Mouse (Mus musculus): ENCODE measurements at regions not wholly inside any gene's neighbourhood (a gene's known extent, or its start where the extent isn't known, plus 50 kb on each side); places are given as distances from the start of the nearest gene placed in this dataset.

DNA sequence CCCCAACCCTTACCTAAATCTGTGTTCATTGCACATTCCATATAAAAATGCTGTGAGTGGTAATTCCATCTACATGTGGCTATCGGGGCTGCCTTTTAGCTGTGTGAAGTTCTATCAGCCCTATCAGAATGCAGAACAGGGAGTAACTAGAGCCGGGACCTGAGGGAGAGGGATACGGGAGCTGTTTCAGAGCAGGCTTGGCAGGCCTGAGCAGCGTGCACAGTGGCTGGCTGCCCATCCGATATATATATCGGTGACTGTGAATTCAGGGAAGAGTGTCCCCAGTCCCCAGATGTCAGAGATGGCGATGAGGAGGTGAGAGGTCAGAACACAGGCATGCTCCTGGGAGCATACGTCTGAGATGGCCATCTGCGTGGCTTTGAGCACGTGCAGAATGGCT lies 79.0 kb downstream of the Arl4c start:
- Histone ChIP-seq H3K4me1 (no peaks in the 10 kb centered on the region), H3K4me2 (no peak overlapping the region), H3K36me3 (no peaks in the 10 kb centered on the region), H3K4me3 (replicated peaks) (no peak overlapping the region), H3K27me3 (no peaks in the 10 kb centered on the region), H3K27ac (no peak overlapping the region), H3K9me3 (replicated peaks) (no peaks in the 10 kb centered on the region), H3K9ac (no peak overlapping the region)
- 58% methylated on average over 10 of the region's 10 CpGs for WGBS
- no peak for ATAC-seq (replicated peaks; ENCODE audit: low FRiP score)

DNA sequence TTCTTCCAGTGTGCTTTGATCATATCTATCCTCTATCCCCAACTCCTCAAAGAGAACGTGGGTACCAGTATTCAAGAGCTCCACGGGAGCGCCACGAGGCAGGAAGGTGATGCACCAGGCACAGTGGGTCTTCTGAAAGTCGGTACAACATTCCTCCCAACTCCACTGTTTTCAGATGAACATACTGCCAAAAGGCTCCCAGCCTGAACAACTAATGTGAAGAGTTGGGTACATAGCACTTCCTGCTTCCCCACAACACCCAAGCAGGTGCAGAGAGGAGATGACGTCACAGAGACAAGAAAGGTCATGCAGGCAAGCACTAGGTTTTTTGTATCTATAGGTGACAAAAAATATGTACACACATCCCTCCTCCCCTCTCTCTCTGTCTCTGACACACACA lies 79.7 kb downstream of the Arl4c start:
- no peak for ATAC-seq (replicated peaks; ENCODE audit: low FRiP score)
- Histone ChIP-seq H3K36me3 (no peaks in the 10 kb centered on the region), H3K27me3 (no peaks in the 10 kb centered on the region), H3K9me3 (replicated peaks) (no peaks in the 10 kb centered on the region), H3K4me1 (no peaks in the 10 kb centered on the region), H3K27ac (no peak overlapping the region), H3K9ac (no peak overlapping the region), H3K4me3 (replicated peaks) (no peak overlapping the region), H3K4me2 (no peak overlapping the region)
- 87% methylated on average over 6 of the region's 6 CpGs for WGBS

DNA sequence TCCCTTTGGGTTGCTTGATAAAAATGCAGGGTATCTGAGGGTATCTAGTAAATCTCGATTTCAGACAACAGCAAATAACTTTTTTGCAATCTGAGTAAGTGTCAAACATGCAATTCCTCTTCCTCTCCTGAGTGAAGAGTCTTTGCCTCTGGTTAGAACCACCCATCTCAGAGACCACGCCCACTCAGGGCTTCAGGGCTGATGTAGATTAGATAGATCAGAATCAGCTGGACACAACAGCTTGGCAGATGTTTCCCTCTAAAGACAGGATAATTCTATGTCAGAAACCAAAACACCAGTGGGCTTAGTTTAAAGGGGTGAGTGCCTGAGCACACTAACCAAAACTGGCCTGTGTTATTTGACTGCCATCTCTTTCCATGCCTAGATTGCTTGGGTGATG lies 80.8 kb downstream of the Arl4c start:
- H3K27ac ChIP-seq, result no peak overlapping the region
- no peak overlapping the region for H3K4me2 ChIP-seq
- no peaks in the 10 kb centered on the region for H3K9me3 ChIP-seq (replicated peaks)
- H3K9ac ChIP-seq, result no peak overlapping the region
- 72% methylated on average over 2 of the region's 2 CpGs for WGBS
- no peaks in the 10 kb centered on the region for H3K4me1 ChIP-seq
- H3K36me3 ChIP-seq, result no peaks in the 10 kb centered on the region
- no peak overlapping the region for H3K4me3 ChIP-seq (replicated peaks)
- no peaks in the 10 kb centered on the region for H3K27me3 ChIP-seq
- ATAC-seq (replicated peaks; ENCODE audit: low FRiP score), result no peak

DNA sequence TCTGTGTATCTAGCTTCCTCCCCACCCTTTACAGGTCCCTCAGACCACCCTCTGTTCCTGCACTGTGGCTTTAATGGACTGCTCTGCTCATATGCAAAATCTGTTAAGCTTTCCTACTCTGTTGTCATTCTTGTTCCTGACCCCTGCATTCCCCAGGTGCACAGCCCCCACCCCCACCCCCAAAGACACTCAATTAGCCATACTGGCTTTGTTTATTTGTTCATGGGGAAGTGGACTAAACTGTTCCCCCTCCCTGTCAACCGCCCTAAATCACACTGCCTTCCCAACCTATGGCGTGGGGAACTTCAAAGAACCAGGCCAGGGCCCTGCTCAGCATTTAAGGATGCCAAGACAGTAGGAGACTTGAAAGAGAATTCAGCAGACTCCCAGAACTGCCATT lies 89.0 kb downstream of the Arl4c start:
- Histone ChIP-seq H3K27ac (peak overlapping the region; percentile 61), H3K36me3 (no peaks in the 10 kb centered on the region), H3K9ac (no peak overlapping the region), H3K4me1 (peaks cover 27% of the 10 kb centered on the region), H3K9me3 (replicated peaks) (no peaks in the 10 kb centered on the region), H3K4me3 (replicated peaks) (no peak overlapping the region), H3K4me2 (no peak overlapping the region), H3K27me3 (no peaks in the 10 kb centered on the region)
- ATAC-seq (replicated peaks; ENCODE audit: low FRiP score), result peak; percentile 76
- 17% methylated on average over 2 of the region's 2 CpGs for WGBS

DNA sequence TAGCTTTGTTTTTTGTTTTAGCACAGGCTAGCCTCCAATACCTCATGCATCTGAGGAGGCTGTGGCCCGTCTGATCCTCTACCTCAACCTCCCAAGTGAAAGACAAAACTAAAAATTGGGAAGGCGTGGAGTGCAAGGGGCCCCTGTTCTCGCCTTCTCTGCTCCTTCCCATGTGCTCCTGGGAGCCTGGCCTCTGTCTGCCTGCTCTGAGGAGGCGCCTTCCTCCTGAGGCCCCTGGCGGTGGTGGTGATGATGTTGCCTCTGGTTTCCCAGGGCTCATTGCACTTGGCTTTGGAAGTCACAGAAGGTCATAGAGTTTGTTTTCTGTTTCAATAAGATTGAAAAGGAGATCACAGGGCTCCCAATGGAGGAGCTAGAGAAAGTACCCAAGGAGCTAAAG lies 90.8 kb downstream of the Arl4c start:
- Histone ChIP-seq H3K36me3 (no peaks in the 10 kb centered on the region), H3K9me3 (replicated peaks) (no peaks in the 10 kb centered on the region), H3K27ac (no peak overlapping the region), H3K4me2 (no peak overlapping the region), H3K4me3 (replicated peaks) (no peak overlapping the region), H3K9ac (no peak overlapping the region), H3K27me3 (no peaks in the 10 kb centered on the region), H3K4me1 (peaks cover 29% of the 10 kb centered on the region)
- 60% methylated on average over 5 of the region's 5 CpGs for WGBS
- ATAC-seq (replicated peaks; ENCODE audit: low FRiP score), result no peak

DNA sequence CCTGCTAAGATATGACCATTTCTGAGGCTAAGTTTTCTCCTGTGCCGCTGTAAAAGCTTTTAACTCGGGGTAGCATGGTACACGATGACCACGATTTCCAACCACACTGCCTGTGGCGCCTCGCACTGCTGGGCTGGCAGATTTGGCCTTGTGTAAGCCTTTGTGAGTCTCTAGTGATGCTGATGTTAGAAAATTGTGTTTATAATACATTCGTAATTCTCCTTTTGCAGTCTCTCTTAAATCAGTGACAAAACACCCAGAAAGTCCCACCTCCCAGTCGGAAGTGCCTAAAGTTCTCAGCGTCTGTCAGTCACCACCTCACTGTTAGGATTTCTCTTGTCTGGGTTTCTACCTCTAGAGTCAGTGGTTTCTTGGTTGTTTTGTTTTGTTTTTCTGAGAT lies 91.2 kb downstream of the Arl4c start:
- peaks cover 33% of the 10 kb centered on the region for H3K4me1 ChIP-seq
- no peak for ATAC-seq (replicated peaks; ENCODE audit: low FRiP score)
- no peak overlapping the region for H3K4me3 ChIP-seq (replicated peaks)
- H3K27me3 ChIP-seq, result no peaks in the 10 kb centered on the region
- no peak overlapping the region for H3K9ac ChIP-seq
- WGBS, result 88% methylated on average over 9 of the region's 9 CpGs
- no peaks in the 10 kb centered on the region for H3K36me3 ChIP-seq
- H3K9me3 ChIP-seq (replicated peaks), result no peaks in the 10 kb centered on the region
- no peak overlapping the region for H3K4me2 ChIP-seq
- H3K27ac ChIP-seq, result no peak overlapping the region

DNA sequence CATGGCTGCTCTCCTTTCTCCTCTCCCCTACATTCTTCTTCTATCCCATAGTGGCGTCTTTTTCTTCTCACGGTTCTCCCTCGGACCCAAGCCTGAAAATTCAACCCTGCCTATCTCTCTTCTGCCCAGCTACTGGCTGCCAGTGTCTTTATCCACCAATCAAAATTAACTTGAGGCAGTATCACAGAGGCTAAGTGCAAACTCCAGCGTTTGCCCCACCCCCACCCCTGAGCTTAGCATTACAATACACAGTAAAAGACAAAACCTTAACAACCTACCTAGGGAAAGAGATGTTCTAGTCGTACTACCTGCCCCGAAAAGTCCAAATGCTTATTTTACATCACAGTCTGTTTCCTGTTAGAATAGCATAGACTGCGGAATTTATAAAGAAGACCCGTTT lies 93.2 kb downstream of the Arl4c start:
- peaks cover 37% of the 10 kb centered on the region for H3K4me1 ChIP-seq
- no peaks in the 10 kb centered on the region for H3K36me3 ChIP-seq
- H3K27me3 ChIP-seq, result no peaks in the 10 kb centered on the region
- no peak overlapping the region for H3K9ac ChIP-seq
- no peak for ATAC-seq (replicated peaks; ENCODE audit: low FRiP score)
- no peak overlapping the region for H3K4me3 ChIP-seq (replicated peaks)
- no peak overlapping the region for H3K27ac ChIP-seq
- H3K4me2 ChIP-seq, result no peak overlapping the region
- H3K9me3 ChIP-seq (replicated peaks), result no peaks in the 10 kb centered on the region
- WGBS, result 52% methylated on average over 8 of the region's 8 CpGs

DNA sequence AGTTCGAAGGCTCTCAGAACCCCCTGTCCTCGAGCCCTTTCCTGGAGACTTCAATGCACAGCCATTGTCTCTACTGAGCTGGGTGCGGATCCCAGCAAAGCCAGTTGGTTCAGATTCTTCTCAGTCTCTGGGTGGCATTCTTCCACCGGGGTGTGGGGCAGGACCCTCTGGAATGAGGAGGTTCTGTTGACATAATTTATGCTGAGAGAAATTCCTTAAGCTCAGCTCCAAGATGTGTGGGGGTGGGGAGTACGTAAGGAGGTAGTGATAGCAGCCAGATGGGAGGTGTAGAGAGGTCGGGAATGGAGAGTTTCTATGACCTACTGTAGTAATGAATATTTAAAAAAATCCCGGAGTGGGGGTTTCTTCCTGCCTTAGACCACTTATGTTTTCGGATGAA lies 93.8 kb downstream of the Arl4c start:
- H3K9ac ChIP-seq, result no peak overlapping the region
- no peaks in the 10 kb centered on the region for H3K36me3 ChIP-seq
- peak overlapping the region; percentile 52; the same call in 1 of the 2 replicates for H3K27ac ChIP-seq
- H3K4me2 ChIP-seq, result no peak overlapping the region
- 0 out of 2 replicates have a peak, but pooled peaks have one; percentile 12 for ATAC-seq (replicated peaks; ENCODE audit: low FRiP score)
- H3K27me3 ChIP-seq, result no peaks in the 10 kb centered on the region
- no peaks in the 10 kb centered on the region for H3K9me3 ChIP-seq (replicated peaks)
- H3K4me3 ChIP-seq (replicated peaks), result no peak overlapping the region
- H3K4me1 ChIP-seq, result peaks cover 34% of the 10 kb centered on the region
- WGBS, result 43% methylated on average over 8 of the region's 8 CpGs

DNA sequence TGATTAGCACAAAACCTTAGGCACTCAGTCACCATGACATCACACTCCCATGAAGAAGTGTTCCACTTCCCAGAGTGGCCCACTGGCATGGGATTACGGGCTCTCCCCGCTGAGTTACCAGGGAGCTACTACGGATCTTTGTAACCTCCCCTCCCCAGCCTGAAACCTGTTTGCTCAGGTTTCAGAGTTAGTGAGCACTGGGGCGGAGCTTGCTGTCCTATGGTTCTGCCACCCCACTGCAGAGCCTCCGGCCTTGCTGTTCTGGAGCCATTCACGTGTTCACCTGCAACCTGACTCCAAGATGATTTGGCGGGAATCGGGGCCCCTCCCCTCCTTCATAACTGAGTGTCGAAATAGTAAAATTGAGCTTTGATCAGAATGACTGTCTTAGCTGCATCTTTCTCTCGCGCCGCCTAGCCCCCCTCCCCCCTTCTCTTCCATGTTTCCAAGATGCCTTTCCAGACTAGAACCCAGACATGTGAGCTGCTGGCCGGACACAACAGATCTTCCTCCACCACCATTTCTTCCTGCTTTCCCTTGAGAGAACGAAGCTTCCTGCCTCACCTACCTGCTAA lies 95.8 kb upstream of the Glrp1 start:
- H3K9me3 ChIP-seq (replicated peaks), result no peaks in the 10 kb centered on the region
- H3K36me3 ChIP-seq, result no peaks in the 10 kb centered on the region
- no peak overlapping the region for H3K27ac ChIP-seq
- 32% methylated on average over 14 of the region's 14 CpGs for WGBS
- no peaks in the 10 kb centered on the region for H3K27me3 ChIP-seq
- H3K4me2 ChIP-seq, result peak overlapping the region; percentile 6; the same call in 1 of the 2 replicates
- ATAC-seq (replicated peaks; ENCODE audit: low FRiP score), result peak; percentile 86
- peaks cover 19% of the 10 kb centered on the region for H3K4me1 ChIP-seq
- H3K9ac ChIP-seq, result no peak overlapping the region
- H3K4me3 ChIP-seq (replicated peaks), result no peak overlapping the region

DNA sequence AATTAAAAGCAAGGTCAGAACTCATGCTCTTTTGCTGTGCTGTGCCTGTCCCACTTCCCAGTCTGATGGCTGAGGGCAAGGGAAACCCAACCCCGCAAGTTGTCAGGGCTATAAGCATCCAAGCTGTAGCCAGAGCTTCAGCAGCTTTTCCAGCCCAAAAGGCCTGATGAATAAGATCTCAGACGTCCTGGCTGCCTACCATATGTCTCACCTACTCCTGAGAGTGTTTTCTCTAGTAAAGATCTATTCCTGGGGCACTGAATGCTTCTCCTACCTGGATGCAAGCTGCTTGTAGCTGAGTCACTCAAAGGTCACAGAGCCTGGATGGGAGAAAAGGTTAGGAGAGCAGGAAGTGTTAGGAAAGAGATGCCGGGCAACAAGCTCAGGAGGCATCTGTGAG lies 92.4 kb upstream of the Glrp1 start:
- no peak overlapping the region for H3K4me3 ChIP-seq (replicated peaks)
- no peak for ATAC-seq (replicated peaks; ENCODE audit: low FRiP score)
- H3K36me3 ChIP-seq, result no peaks in the 10 kb centered on the region
- H3K4me1 ChIP-seq, result peaks cover 8% of the 10 kb centered on the region
- no peaks in the 10 kb centered on the region for H3K9me3 ChIP-seq (replicated peaks)
- H3K27me3 ChIP-seq, result no peaks in the 10 kb centered on the region
- H3K4me2 ChIP-seq, result no peak overlapping the region
- no peak overlapping the region for H3K9ac ChIP-seq
- no peak overlapping the region for H3K27ac ChIP-seq
- WGBS, result 58% methylated on average over 3 of the region's 3 CpGs

DNA sequence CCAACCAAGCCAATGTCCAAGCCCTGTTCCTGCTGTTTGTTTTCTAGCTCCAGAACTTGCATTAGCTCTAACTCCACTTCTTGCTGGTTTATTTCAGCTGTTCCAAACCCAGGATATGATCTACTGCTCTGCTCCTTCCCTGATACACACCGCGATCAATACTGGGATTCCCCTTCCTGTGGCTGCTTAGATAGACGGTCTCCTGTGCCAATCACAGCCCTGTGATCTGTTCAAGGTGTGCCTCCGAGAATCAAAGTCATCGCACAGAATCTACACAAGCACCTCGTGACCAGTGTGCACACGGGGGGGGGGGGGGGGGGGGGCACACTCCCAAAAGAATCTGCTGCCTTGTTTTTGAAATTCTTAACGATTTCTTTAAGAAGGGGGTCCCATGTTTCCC lies 91.9 kb upstream of the Glrp1 start:
- H3K9ac ChIP-seq, result no peak overlapping the region
- H3K9me3 ChIP-seq (replicated peaks), result no peaks in the 10 kb centered on the region
- ATAC-seq (replicated peaks; ENCODE audit: low FRiP score), result no peak
- H3K36me3 ChIP-seq, result no peaks in the 10 kb centered on the region
- 82% methylated on average over 7 of the region's 8 CpGs for WGBS
- H3K4me1 ChIP-seq, result peaks cover 8% of the 10 kb centered on the region
- H3K4me2 ChIP-seq, result no peak overlapping the region
- H3K27me3 ChIP-seq, result no peaks in the 10 kb centered on the region
- no peak overlapping the region for H3K27ac ChIP-seq
- no peak overlapping the region for H3K4me3 ChIP-seq (replicated peaks)

DNA sequence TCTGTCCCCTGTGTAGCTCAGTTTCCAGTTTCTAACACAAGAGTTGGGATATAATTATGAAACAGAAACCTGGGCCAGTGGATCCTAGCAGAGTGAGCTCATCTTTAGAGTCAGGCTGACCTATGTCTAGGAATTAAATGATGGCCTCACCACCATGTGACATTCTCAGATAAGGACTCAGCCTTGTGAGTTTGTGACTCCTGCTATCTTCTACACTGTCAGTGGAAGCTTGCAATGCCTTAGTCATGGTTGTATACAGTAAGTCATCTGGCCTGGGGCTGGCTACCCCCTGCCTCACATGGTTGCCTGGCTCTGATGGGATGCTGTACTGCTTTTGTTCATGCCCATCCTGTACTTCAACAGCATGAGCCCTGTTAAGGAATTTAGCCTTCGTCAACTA lies 90.3 kb upstream of the Glrp1 start:
- no peak overlapping the region for H3K4me2 ChIP-seq
- no peak overlapping the region for H3K4me3 ChIP-seq (replicated peaks)
- no peak overlapping the region for H3K27ac ChIP-seq
- WGBS, result 67% methylated on average over 1 of the region's 1 CpGs
- no peaks in the 10 kb centered on the region for H3K36me3 ChIP-seq
- no peak overlapping the region for H3K9ac ChIP-seq
- H3K9me3 ChIP-seq (replicated peaks), result no peaks in the 10 kb centered on the region
- H3K27me3 ChIP-seq, result no peaks in the 10 kb centered on the region
- no peak for ATAC-seq (replicated peaks; ENCODE audit: low FRiP score)
- H3K4me1 ChIP-seq, result no peaks in the 10 kb centered on the region

DNA sequence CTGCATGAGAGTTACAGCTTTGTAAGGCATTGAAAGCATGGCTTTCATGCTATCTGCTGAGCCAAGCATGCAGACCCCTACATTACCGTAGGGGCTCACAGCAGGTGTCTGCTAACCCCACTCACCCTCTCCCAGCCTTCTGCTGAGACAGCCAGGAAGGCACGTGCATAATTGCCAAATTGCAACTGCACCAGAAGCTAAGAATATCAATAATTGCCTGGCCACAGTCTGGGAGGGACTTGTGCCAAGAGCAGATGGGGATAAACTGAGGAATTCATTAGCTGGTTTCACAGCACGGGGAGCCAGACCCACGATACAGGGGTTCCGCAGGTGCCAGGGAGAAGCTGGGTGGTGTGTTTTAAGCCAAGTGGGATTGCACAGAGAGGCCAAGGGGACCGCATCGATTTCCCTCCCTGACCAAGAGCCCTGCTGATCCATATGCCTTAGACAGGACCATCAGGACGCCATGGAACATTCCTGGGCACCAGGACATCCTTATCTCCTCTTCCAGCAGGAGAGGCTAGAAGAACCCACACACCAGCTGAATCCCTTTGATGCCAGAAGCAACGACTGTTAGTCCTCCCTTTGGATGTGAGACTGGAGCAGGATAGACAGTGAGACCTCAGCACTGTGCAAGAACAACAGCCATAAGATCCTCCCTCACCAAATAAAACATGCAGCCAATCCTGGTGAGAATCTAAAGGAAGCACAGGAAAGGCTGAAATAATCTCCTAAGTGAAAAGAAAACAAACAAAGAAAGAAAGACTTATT lies 84.8 kb upstream of the Glrp1 start:
- Histone ChIP-seq H3K4me1 (0 out of 2 replicates have a peak, but pooled peaks cover 7% of the 10 kb centered on the region), H3K9me3 (replicated peaks) (no peaks in the 10 kb centered on the region), H3K27me3 (0 out of 2 replicates have a peak, but pooled peaks cover 2% of the 10 kb centered on the region), H3K9ac (no peak overlapping the region), H3K36me3 (no peaks in the 10 kb centered on the region), H3K4me3 (replicated peaks) (no peak overlapping the region), H3K4me2 (no peak overlapping the region), H3K27ac (no peak overlapping the region)
- 64% methylated on average over 9 of the region's 9 CpGs for WGBS
- no peak for ATAC-seq (replicated peaks; ENCODE audit: low FRiP score)
